Mouse (Mus musculus) hindbrain, embryonic 10.5 days (tissue): Measurements from ENCODE around the gene Gm17727. TPM values are rescaled to one million over a fixed set of nuclear protein-coding genes. Genes with fewer than 3 reads are reported as not detected.
"Not testable (repeated sequence)": the region's sequence is repeated elsewhere in the genome, so short reads cannot be mapped to it uniquely, and the experiment has no call there.

ENCODE experiments used
- DNase-seq: peaks from one replicate; pipeline ENCODE4 v3.0.0-alpha.2; 2017; ENCODE audit warnings: low spot score
- H3K27ac ChIP-seq: fragments of 300-500 bp; sonication (generic); 2 replicates; pipeline ENCODE4 v1.5.1; 2016; ENCODE audit warnings: mild to moderate bottlenecking, moderate library complexity
- H3K27me3 ChIP-seq: fragments of 300-500 bp; sonication (generic); 2 replicates; pipeline ENCODE4 v1.6.1; 2016; ENCODE audit warnings: mild to moderate bottlenecking; ENCODE audit not compliant: poor library complexity, insufficient read depth, severe bottlenecking
- H3K36me3 ChIP-seq: fragments of 300-500 bp; sonication (generic); 2 replicates; pipeline ENCODE4 v1.6.1; 2016; ENCODE audit warnings: mild to moderate bottlenecking, moderate library complexity
- H3K4me1 ChIP-seq: fragments of 300-500 bp; sonication (generic); replicated peaks from 2 replicates; pipeline ENCODE4 v1.6.1; 2016; ENCODE audit warnings: mild to moderate bottlenecking
- H3K4me3 ChIP-seq: fragments of 300-500 bp; sonication (generic); 2 replicates; pipeline ENCODE4 v1.5.1; 2016; ENCODE audit warnings: mild to moderate bottlenecking, moderate library complexity
- H3K9me3 ChIP-seq: fragments of 300-500 bp; sonication (generic); 2 replicates; pipeline ENCODE4 v1.6.1; 2016; ENCODE audit warnings: mild to moderate bottlenecking, moderate library complexity
- WGBS: fragments of 180-500 bp; shearing (Covaris S2); methylation state at CpG from one replicate; pipeline ENCODE4 v1.1.7; 2016; 5-methylcytosine and 5-hydroxymethylcytosine counted together
- polyA plus RNA-seq: library from polyadenylated mRNA; unstranded; fragments of >200 nt; fragmentation: Nextera tagmentation; extraction: Ambion mirVana; gene quantifications from 2 replicates; pipeline ENCODE4 v1.2.1, GENCODE M21; 2016

Gene Gm17727
- polyA plus RNA-seq, result not detected in 2 replicates

GRCm38 (mm10) chr9:35778009-35778408 lies at the start of gene Gm17727:
Gm17727 (minus strand) TSS chr9:35778109.
- no peaks in the 10 kb centered on the region for H3K4me1 ChIP-seq
- no peaks in the 10 kb centered on the region for H3K36me3 ChIP-seq
- no peak within 1 kb of the TSS for H3K27ac ChIP-seq
- H3K9me3 ChIP-seq, result peaks cover 34% of the 10 kb centered on the region
- no peaks in the 10 kb centered on the region for H3K27me3 ChIP-seq
- DNase-seq, result no peak
- no peak within 1 kb of the TSS for H3K4me3 ChIP-seq
- 65% methylated on average over 3 of the region's 3 CpGs for WGBS

DNA sequence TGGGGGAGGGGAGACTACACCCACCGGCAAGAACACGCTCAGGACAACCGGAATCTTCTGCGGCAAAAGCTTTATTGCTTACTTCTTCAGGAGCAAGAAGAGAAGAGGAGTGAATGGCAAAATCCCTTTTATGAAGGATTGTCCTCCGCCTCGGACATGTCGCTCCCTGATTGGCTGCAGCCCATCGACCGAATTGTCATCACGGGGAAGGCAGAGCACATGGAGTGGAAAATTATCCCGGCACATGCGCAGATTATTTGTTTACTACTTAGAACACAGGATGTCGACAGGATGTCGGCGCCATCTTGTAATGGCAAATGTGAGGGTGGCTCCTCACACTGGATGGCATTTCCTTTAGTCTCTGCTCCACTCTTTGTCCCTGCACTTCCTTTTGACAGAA lies 40.0 kb upstream of the Gm17727 start:
- H3K36me3 ChIP-seq, DNase-seq, H3K4me1 ChIP-seq, H3K4me3 ChIP-seq, H3K27ac ChIP-seq, H3K27me3 ChIP-seq: not testable (repeated sequence)
- H3K9me3 ChIP-seq, result peaks cover 22% of the 10 kb centered on the region
- 90% methylated on average over 15 of the region's 15 CpGs for WGBS

DNA sequence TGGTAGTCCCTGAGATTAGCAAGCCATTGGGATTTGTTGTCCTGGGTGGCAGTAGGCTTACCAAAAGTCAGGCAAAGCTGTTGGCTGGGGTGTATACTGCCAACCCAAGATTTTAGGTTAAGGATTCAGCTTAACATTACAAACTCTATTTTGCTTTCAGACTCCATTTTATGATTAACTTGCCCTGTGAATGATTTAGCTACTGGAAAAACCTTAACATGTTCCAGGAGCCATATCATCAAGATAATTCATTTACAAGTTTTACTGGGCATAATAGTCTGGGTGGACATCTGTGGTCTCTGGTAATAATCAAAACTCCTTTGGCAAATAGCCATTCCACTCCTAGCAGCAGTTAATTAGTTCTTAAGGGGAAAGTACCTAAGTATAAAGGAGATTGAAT lies 20.2 kb upstream of the Gm17727 start:
- Histone ChIP-seq H3K36me3 (no peaks in the 10 kb centered on the region), H3K4me3 (no peak overlapping the region), H3K27me3 (no peaks in the 10 kb centered on the region), H3K4me1 (no peaks in the 10 kb centered on the region), H3K27ac (no peak overlapping the region), H3K9me3 (peaks cover 36% of the 10 kb centered on the region)
- DNase-seq, result no peak

GRCm38 (mm10) chr9:35790001-35790400 lies 12.1 kb upstream of the Gm17727 start, which contains the start of the genes Gm27235 and D730048I06Rik:
Gm27235 (minus strand) TSS chr9:35790101.
D730048I06Rik (minus strand) TSS chr9:35790112.
- Histone ChIP-seq H3K36me3 (no peaks in the 10 kb centered on the region), H3K27ac (no peak within 1 kb of the TSS), H3K4me3 (no peak within 1 kb of the TSS), H3K4me1 (no peaks in the 10 kb centered on the region), H3K9me3 (peaks cover 45% of the 10 kb centered on the region), H3K27me3 (no peaks in the 10 kb centered on the region)
- WGBS, result 89% methylated on average over 3 of the region's 3 CpGs
- no peak for DNase-seq

DNA sequence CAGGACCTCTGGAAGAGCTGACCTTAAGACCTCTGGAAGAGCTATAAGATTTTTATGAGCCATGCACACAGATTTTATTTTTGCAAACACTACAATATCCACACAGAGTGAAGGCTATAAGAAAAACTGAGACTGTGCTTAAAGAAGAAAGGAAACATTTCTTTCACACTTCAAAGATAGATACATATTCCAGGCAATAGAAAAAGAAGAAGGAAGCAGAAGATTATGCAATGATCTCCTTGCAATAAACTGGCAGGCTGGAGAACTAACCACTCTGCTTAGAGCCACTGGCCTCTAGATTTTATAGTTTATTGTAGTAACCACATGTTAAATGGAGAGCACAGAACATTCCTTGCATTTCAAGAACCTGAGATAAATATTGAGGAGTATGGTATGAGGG lies 21.1 kb downstream of the Gm17727 start:
- DNase-seq, result no peak
- Histone ChIP-seq H3K27ac (no peak overlapping the region), H3K27me3 (no peaks in the 10 kb centered on the region), H3K9me3 (no peaks in the 10 kb centered on the region), H3K4me3 (no peak overlapping the region), H3K4me1 (no peaks in the 10 kb centered on the region), H3K36me3 (no peaks in the 10 kb centered on the region)

- no peaks in the 10 kb centered on the region for H3K36me3 ChIP-seq
- H3K27me3 ChIP-seq, result no peaks in the 10 kb centered on the region
- H3K4me1 ChIP-seq, result no peaks in the 10 kb centered on the region
- H3K27ac ChIP-seq, result no peak within 1 kb of the TSS
- peaks cover 37% of the 10 kb centered on the region for H3K9me3 ChIP-seq
- DNase-seq, result no peak
- no peak within 1 kb of the TSS for H3K4me3 ChIP-seq
These were observed 37.2 kb downstream of the Gm17727 start, which contains the start of gene Gm17677 for GRCm38 (mm10) chr9:35740749-35741148. Gm17677 (plus strand) TSS chr9:35741049.

Other genes starting within 250 kb of the Gm17727 start
- gene Ddx25, start 219.6 kb downstream of the Gm17727 start, polyA plus RNA-seq, result 7.3 and 8.1 TPM in 2 replicates
- 15.8 and 17.8 TPM in 2 replicates for gene Pus3, start 219.5 kb downstream of the Gm17727 start, polyA plus RNA-seq
- gene Pate2, start 207.8 kb downstream of the Gm17727 start, polyA plus RNA-seq, result 1.5 and 1.7 TPM in 2 replicates
- gene Hyls1, start 207.7 kb downstream of the Gm17727 start, polyA plus RNA-seq, result 24.2 and 26.8 TPM in 2 replicates
- not detected in 2 replicates for gene Pate4, start 166.2 kb downstream of the Gm17727 start, polyA plus RNA-seq
- not detected in 2 replicates for gene Pate3, start 129.9 kb downstream of the Gm17727 start, polyA plus RNA-seq
- gene Pate1, start 90.7 kb downstream of the Gm17727 start, polyA plus RNA-seq, result not detected in 2 replicates
- not detected in 2 replicates for gene Gm17677, start 37.1 kb downstream of the Gm17727 start, polyA plus RNA-seq
- not detected in 2 replicates for gene Gm27235, start 12.0 kb upstream of the Gm17727 start, polyA plus RNA-seq
- gene D730048I06Rik, start 12.0 kb upstream of the Gm17727 start, polyA plus RNA-seq, result not detected in 2 replicates
- gene 9230110F15Rik, start 66.0 kb upstream of the Gm17727 start, polyA plus RNA-seq, result not detected in 2 replicates
- gene 9230113P08Rik, start 130.3 kb upstream of the Gm17727 start, polyA plus RNA-seq, result not detected in 2 replicates